Mouse (Mus musculus): Measurements from ENCODE around the gene Il3. TPM values are rescaled to one million over a fixed set of nuclear protein-coding genes. Genes with fewer than 3 reads are reported as not detected.

The Il3 gene
- total RNA-seq, 2 experiments from 2014 or later = not detected

- DNase-seq (ENCODE audit: low spot score in 2 of 2) = no peak
Measured at GRCm38 (mm10) chr11:54287821-54288453, 20.9 kb upstream of the Il3 start.

- no peak for DNase-seq (ENCODE audit: low spot score in 2 of 2)
Measured at GRCm38 (mm10) chr11:54271437-54271949, 4.4 kb upstream of the Il3 start.

- no peak for DNase-seq (ENCODE audit: low spot score in 2 of 2)
Measured at GRCm38 (mm10) chr11:54269191-54269896, 2.3 kb upstream of the Il3 start.

- DNase-seq (ENCODE audit: low spot score in 2 of 2) = no peak
Measured at GRCm38 (mm10) chr11:54264542-54264941, 2.5 kb downstream of the Il3 start.

- no peak for DNase-seq (ENCODE audit: low spot score in 2 of 2)
Measured at GRCm38 (mm10) chr11:54263405-54264031, 3.6 kb downstream of the Il3 start.

- DNase-seq (ENCODE audit: low spot score in 2 of 2) = peak; percentile 30 to 50
Measured at GRCm38 (mm10) chr11:54256624-54257376, 10.3 kb downstream of the Il3 start.

GRCm38 (mm10) chr11:54254114-54254513 is 13.0 kb downstream of the Il3 start:
- no peak for DNase-seq (ENCODE audit: low spot score in 2 of 2)

- DNase-seq (ENCODE audit: low spot score in 2 of 2) = no peak
Measured at GRCm38 (mm10) chr11:54250575-54250974, 16.5 kb downstream of the Il3 start.

GRCm38 (mm10) chr11:54249748-54250147 is 17.3 kb downstream of the Il3 start:
- DNase-seq (ENCODE audit: low spot score in 2 of 2) = no peak

- DNase-seq (ENCODE audit: low spot score in 2 of 2) = no peak
Measured at GRCm38 (mm10) chr11:54248940-54249717, 17.9 kb downstream of the Il3 start, which contains the start of gene Csf2. Gene Csf2, minus strand, starts transcription at chr11:54249667.

- DNase-seq (ENCODE audit: low spot score in 2 of 2) = no peak
Measured at GRCm38 (mm10) chr11:54247251-54247950, 19.7 kb downstream of the Il3 start.

- DNase-seq (ENCODE audit: low spot score in 2 of 2) = no peak
Measured at GRCm38 (mm10) chr11:54244465-54244864, 22.6 kb downstream of the Il3 start.

GRCm38 (mm10) chr11:54242494-54242893 is 24.6 kb downstream of the Il3 start:
- DNase-seq (ENCODE audit: low spot score in 2 of 2) = no peak

- no peak for DNase-seq (ENCODE audit: low spot score in 2 of 2)
Measured at GRCm38 (mm10) chr11:54236939-54237338, 30.1 kb downstream of the Il3 start.

GRCm38 (mm10) chr11:54227478-54227877 is 39.6 kb downstream of the Il3 start:
- no peak for DNase-seq (ENCODE audit: low spot score in 2 of 2)

GRCm38 (mm10) chr11:54224475-54224986 is 42.5 kb downstream of the Il3 start:
- DNase-seq (ENCODE audit: low spot score in 2 of 2) = no peak

GRCm38 (mm10) chr11:54223637-54224474 is 43.2 kb downstream of the Il3 start:
- no peak for DNase-seq (ENCODE audit: low spot score in 2 of 2)

- no peak for DNase-seq (ENCODE audit: low spot score in 2 of 2)
Measured at GRCm38 (mm10) chr11:54219903-54220740, 47.0 kb downstream of the Il3 start.
